Mouse (Mus musculus) hindbrain, embryonic 11.5 days (tissue): Measurements from ENCODE around the gene Cfap69. TPM values are rescaled to one million over a fixed set of nuclear protein-coding genes. Genes with fewer than 3 reads are reported as not detected.

Experiments
- ATAC-seq: fragments of 200-750 bp; cut with Nextera tagmentation; 2 replicates; pipeline ENCODE4 v1.8.0; 2017; ENCODE audit warnings: mild to moderate bottlenecking, moderate TSS enrichment, moderate library complexity; ENCODE audit not compliant: low FRiP score
- DNase-seq: peaks from one replicate; pipeline ENCODE4 v3.0.0-alpha.2; 2015; ENCODE audit warnings: low spot score
- H3K27ac ChIP-seq: fragments of 300-500 bp; sonication (generic); 2 replicates; pipeline ENCODE4 v1.5.1; 2014; ENCODE audit warnings: mild to moderate bottlenecking, low read depth, low read length
- H3K27me3 ChIP-seq: fragments of 300-500 bp; sonication (generic); 2 replicates; pipeline ENCODE4 v1.6.1; 2014; ENCODE audit warnings: mild to moderate bottlenecking, low read length, moderate library complexity, mixed read lengths; ENCODE audit not compliant: control insufficient read depth, insufficient read depth
- H3K36me3 ChIP-seq: fragments of 300-500 bp; sonication (generic); 2 replicates; pipeline ENCODE4 v1.6.1; 2014; ENCODE audit warnings: mild to moderate bottlenecking, low read length, moderate library complexity, mixed read lengths; ENCODE audit not compliant: control insufficient read depth, insufficient read depth
- H3K4me1 ChIP-seq: fragments of 300-500 bp; sonication (generic); replicated peaks from 2 replicates; pipeline ENCODE4 v1.6.1; 2014; ENCODE audit warnings: low read length, mixed read lengths; ENCODE audit not compliant: control insufficient read depth, insufficient read depth
- H3K4me2 ChIP-seq: fragments of 300-500 bp; sonication (generic); replicated peaks from 2 replicates; pipeline ENCODE4 v1.6.1; 2014; ENCODE audit warnings: mild to moderate bottlenecking, low read depth, low read length
- H3K4me3 ChIP-seq: fragments of 300-500 bp; sonication (generic); 2 replicates; pipeline ENCODE4 v1.5.1; 2014; ENCODE audit warnings: low read depth, low read length
- H3K9ac ChIP-seq: fragments of 300-500 bp; sonication (generic); 2 replicates; pipeline ENCODE4 v1.6.1; 2014; ENCODE audit warnings: low read depth, low read length
- H3K9me3 ChIP-seq: fragments of 300-500 bp; sonication (generic); 2 replicates; pipeline ENCODE4 v1.6.1; 2016; ENCODE audit warnings: low read length; ENCODE audit not compliant: control insufficient read depth
- WGBS: fragments of 180-500 bp; shearing (Covaris S2); extraction: QIAGEN DNeasy Blood & Tissue Kit; methylation state at CpG from one replicate; pipeline ENCODE4 v1.1.7; 2014; 5-methylcytosine and 5-hydroxymethylcytosine counted together
- polyA plus RNA-seq: library from polyadenylated mRNA; unstranded; fragments of >200 nt; fragmentation: Nextera tagmentation; extraction: Ambion mirVana; gene quantifications from 2 replicates; pipeline ENCODE4 v1.2.1, GENCODE M21; 2014

The Cfap69 gene
- polyA plus RNA-seq = 8.0 and 9.6 TPM in 2 replicates

DNA sequence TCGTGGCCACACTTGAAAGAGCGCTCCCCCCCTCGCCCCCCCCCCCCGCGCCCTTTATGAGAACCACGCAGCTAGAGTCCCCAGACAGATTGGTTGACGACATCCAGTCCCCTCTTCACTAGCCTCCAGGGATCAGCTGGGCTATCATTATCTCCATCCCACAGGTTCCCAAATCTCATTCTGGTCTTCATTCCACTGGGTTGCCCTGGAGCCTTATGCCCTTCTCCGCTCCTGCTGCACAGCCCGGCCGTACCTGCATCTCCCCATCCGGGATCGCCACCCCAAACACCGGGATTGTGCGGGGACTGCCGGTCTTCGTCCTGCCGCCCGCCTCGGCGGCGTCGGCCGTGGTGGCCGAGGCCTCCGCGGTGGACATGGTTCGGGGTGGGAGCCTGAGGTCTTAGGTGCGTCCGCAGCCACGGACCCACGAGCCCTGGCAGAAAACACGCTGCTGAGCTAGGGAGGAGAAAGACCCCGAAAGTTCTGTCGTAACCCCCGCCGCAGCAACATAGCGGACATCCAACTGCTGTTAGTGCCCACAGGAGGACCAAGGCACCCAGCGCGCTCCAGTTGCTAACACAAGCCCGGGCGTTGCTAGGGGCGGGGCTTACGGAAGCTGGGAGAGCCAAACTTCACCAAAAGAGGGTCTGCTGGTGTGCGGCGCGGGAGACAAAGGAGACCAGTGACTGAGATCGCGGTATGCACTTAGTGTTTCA, at the start of gene Cfap69:
Cfap69 (minus strand) TSS at position 585 of the 716 bp plus-strand sequence.
- no peaks in the 10 kb centered on the region for H3K27me3 ChIP-seq
- DNase-seq (peak; percentile 95), ATAC-seq (peak; percentile 98)
- no peaks in the 10 kb centered on the region for H3K9me3 ChIP-seq
- WGBS = under 1% methylated on average over 46 of the region's 48 CpGs
- peak within 1 kb of the TSS; percentile 69 for H3K4me3 ChIP-seq
- peak within 1 kb of the TSS; percentile 92 for H3K4me2 ChIP-seq
- no peaks in the 10 kb centered on the region for H3K36me3 ChIP-seq
- H3K9ac ChIP-seq = peak within 1 kb of the TSS; percentile 48
- no peaks in the 10 kb centered on the region for H3K4me1 ChIP-seq
- H3K27ac ChIP-seq = no peak within 1 kb of the TSS

- DNase-seq (no peak), ATAC-seq (no peak)
- H3K4me1 ChIP-seq = no peaks in the 10 kb centered on the region
- H3K4me2 ChIP-seq = no peak overlapping the region
- no peak overlapping the region for H3K27ac ChIP-seq
- WGBS = 87% methylated on average over 4 of the region's 4 CpGs
- H3K36me3 ChIP-seq = no peaks in the 10 kb centered on the region
- H3K9ac ChIP-seq = no peak overlapping the region
- H3K27me3 ChIP-seq = no peaks in the 10 kb centered on the region
- H3K4me3 ChIP-seq = no peak overlapping the region
- H3K9me3 ChIP-seq = no peaks in the 10 kb centered on the region
Measured at GRCm38 (mm10) chr5:5711032-5711431, 47.0 kb upstream of the Cfap69 start.

GRCm38 (mm10) chr5:5707341-5708278, 43.6 kb upstream of the Cfap69 start:
- no peak overlapping the region for H3K4me3 ChIP-seq
- no peaks in the 10 kb centered on the region for H3K36me3 ChIP-seq
- no peak overlapping the region for H3K9ac ChIP-seq
- no peak overlapping the region for H3K4me2 ChIP-seq
- WGBS = 67% methylated on average over 13 of the region's 13 CpGs
- no peak for ATAC-seq
- DNase-seq = no peak
- no peaks in the 10 kb centered on the region for H3K27me3 ChIP-seq
- H3K4me1 ChIP-seq = no peaks in the 10 kb centered on the region
- H3K27ac ChIP-seq = no peak overlapping the region
- H3K9me3 ChIP-seq = no peaks in the 10 kb centered on the region

DNA sequence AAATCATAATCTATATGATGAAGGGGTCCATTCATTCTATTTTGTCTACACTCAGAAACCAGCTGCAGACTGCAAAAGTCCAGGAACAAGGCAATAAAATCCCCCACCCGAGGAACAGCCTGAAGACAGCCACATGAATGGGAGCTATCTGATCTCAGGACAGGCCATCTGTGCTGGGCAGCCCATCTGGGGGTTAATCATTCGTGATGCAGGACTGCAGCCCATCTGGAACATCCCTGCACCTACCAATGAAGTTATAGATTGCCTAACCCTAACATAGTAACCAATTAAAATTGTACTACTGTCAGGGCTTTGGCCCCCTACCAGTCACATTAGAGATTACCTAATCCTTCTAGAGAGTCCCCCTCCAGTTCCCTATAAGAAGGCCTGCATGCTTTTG, 41.0 kb upstream of the Cfap69 start:
- no peak overlapping the region for H3K4me2 ChIP-seq
- H3K9ac ChIP-seq = no peak overlapping the region
- no peaks in the 10 kb centered on the region for H3K36me3 ChIP-seq
- no peaks in the 10 kb centered on the region for H3K27me3 ChIP-seq
- no peaks in the 10 kb centered on the region for H3K4me1 ChIP-seq
- no peaks in the 10 kb centered on the region for H3K9me3 ChIP-seq
- DNase-seq (no peak), ATAC-seq (no peak)
- no peak overlapping the region for H3K4me3 ChIP-seq
- no peak overlapping the region for H3K27ac ChIP-seq
- 51% methylated on average over 2 of the region's 2 CpGs for WGBS

DNA sequence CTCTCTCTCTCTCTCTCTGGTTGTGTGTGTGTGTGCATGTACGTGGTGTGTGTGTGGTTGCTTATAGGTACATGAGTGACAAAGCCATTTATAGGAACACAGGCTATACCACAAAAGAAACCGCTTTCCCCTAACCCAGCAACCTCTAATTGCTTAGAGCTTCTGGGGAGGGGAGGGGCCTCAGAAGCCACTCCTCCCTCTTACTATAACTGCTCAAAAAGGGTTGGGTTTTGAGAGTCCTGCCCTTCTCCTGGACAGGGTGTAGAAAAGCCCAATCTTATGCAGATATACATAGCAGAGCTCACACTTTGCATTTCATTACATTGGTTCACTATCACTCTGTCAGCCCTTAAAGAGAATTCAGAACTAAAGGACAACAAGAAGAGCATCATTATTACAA, 36.3 kb upstream of the Cfap69 start:
- Histone ChIP-seq H3K4me3 (no peak overlapping the region), H3K9ac (no peak overlapping the region), H3K9me3 (no peaks in the 10 kb centered on the region), H3K4me2 (no peak overlapping the region), H3K27ac (no peak overlapping the region), H3K27me3 (no peaks in the 10 kb centered on the region), H3K36me3 (no peaks in the 10 kb centered on the region), H3K4me1 (no peaks in the 10 kb centered on the region)
- WGBS = 92% methylated on average over 2 of the region's 2 CpGs
- DNase-seq (no peak), ATAC-seq (no peak)

GRCm38 (mm10) chr5:5698830-5699229, 34.8 kb upstream of the Cfap69 start:
- H3K4me1 ChIP-seq = no peaks in the 10 kb centered on the region
- H3K4me3 ChIP-seq = no peak overlapping the region
- no peak overlapping the region for H3K9ac ChIP-seq
- no peaks in the 10 kb centered on the region for H3K27me3 ChIP-seq
- no peaks in the 10 kb centered on the region for H3K9me3 ChIP-seq
- H3K4me2 ChIP-seq = no peak overlapping the region
- H3K36me3 ChIP-seq = no peaks in the 10 kb centered on the region
- DNase-seq (no peak), ATAC-seq (no peak)
- no peak overlapping the region for H3K27ac ChIP-seq
- WGBS = 75% methylated on average over 3 of the region's 3 CpGs

DNA sequence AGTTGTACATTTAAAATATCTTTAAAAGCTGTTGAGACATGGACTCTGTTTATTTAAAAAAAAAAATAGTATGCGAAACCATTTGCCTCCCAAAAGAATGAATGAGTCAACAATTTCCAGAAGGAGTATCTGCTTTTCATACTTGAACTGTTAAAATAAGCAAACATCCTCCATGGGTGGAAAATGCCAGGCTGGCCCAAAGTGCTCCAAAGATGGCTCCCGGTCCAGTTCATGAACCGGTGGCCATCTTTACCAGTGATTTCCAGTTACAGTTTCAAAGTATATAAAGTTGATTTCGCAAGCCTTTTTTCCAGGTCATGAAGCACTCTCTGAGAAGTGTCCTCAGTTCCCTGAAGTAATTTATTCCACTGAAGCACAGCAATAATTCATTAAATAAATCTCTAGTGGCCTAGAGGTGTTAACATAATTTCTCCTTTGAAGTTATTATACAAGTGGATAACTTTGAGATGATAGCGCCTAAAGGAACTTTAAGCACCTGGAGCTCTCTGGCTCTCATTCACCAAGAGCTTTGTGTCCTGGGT, 31.4 kb upstream of the Cfap69 start:
- H3K27me3 ChIP-seq = no peaks in the 10 kb centered on the region
- no peak overlapping the region for H3K9ac ChIP-seq
- H3K9me3 ChIP-seq = no peaks in the 10 kb centered on the region
- ATAC-seq = no peak
- no peak for DNase-seq
- H3K4me1 ChIP-seq = no peaks in the 10 kb centered on the region
- no peak overlapping the region for H3K27ac ChIP-seq
- no peak overlapping the region for H3K4me3 ChIP-seq
- no peak overlapping the region for H3K4me2 ChIP-seq
- no peaks in the 10 kb centered on the region for H3K36me3 ChIP-seq
- WGBS = 96% methylated on average over 5 of the region's 5 CpGs

DNA sequence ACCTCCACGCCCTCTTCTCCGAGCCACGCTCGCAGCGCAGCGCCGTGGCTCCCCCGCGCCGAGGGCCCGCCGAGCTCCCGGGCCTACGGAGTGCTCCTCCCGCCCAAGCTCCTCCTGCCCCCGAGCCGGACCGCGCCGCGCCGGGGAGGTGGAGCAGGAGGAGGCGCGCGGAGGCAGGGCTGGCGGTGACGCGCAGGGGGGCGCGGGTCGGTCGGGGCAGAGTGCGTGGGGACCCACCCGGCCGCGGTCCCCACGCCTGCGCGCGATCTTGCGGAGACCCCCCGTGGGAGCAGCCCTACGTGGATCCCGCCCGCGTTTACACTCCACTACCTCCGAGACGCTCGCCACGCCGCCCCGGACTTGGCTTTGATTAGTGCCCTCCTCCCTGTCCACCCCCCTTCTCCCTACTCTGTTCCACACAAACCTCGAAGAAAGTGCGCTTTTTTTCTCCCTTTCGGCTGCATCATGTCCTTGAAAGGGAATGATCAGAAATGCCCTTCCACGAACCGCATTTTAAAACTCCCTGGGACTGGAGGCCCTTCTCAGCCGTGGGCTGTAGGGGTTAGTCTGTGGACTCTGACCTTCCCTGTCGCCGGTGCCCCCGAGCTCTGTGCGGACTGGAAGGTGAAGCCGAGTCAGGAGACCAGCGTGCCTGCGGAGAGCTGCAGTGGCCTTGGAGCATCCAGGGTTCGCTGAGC, 30.1 kb upstream of the Cfap69 start, which contains the start of gene Steap2:
Steap2 (minus strand) TSS at position 623 of the 698 bp plus-strand sequence.
- under 1% methylated on average over 46 of the region's 66 CpGs for WGBS
- 0 out of 2 replicates have a peak within 1 kb of the TSS, but pooled peaks have one; percentile 33 for H3K27ac ChIP-seq

More for the DNA sequence above, 30.1 kb upstream of the Cfap69 start, which contains the start of gene Steap2:
- peak; percentile 75 for DNase-seq
- Histone ChIP-seq H3K9ac (peak within 1 kb of the TSS; percentile 88), H3K4me3 (peak within 1 kb of the TSS; percentile 66), H3K36me3 (no peaks in the 10 kb centered on the region), H3K4me2 (peak within 1 kb of the TSS; percentile 89), H3K4me1 (no peaks in the 10 kb centered on the region), H3K27me3 (no peaks in the 10 kb centered on the region), H3K9me3 (no peaks in the 10 kb centered on the region)
- ATAC-seq = peak; percentile 92
